Mouse (Mus musculus) C2C12 (cell line): ENCODE measurements around the gene Wdr24. TPM values are rescaled to one million over a fixed set of nuclear protein-coding genes. Genes with fewer than 3 reads are reported as not detected.
A peak's percentile ranks its signal among the peaks of the same experiment; 100 is the strongest.

Experiments used
- H3K27me3 ChIP-seq: one replicate; pipeline ENCODE4 v1.6.1; 2011; ENCODE audit not compliant: control insufficient read depth, insufficient read depth, insufficient read length
- H3K36me3 ChIP-seq: one replicate; pipeline ENCODE4 v1.6.1; 2011; ENCODE audit not compliant: control insufficient read depth, insufficient read depth
- H3K4me3 ChIP-seq: one replicate; pipeline ENCODE4 v1.5.1; 2011; ENCODE audit warnings: mild to moderate bottlenecking, control low read depth; ENCODE audit not compliant: poor library complexity, insufficient read depth, severe bottlenecking
- H3K79me2 ChIP-seq: one replicate; pipeline ENCODE4 v1.6.1; 2011; ENCODE audit not compliant: control insufficient read depth, insufficient read depth
- H3K79me3 ChIP-seq: one replicate; pipeline ENCODE4 v1.6.1; 2011; ENCODE audit warnings: low read depth, control low read depth
- H3ac ChIP-seq: one replicate; pipeline ENCODE3; 2011; ENCODE audit warnings: low read depth; ENCODE audit not compliant: control insufficient read depth, insufficient read length
- CEBPB ChIP-seq: IDR thresholded peaks from one replicate; pipeline ENCODE4 v1.6.1; 2011; ENCODE audit warnings: low read depth, mild to moderate bottlenecking, control low read depth, moderate library complexity
- CTCF ChIP-seq: IDR thresholded peaks from one replicate; pipeline ENCODE4 v1.5.1; 2011; ENCODE audit not compliant: control insufficient read depth, insufficient read depth, insufficient read length
- FOSL1 ChIP-seq: IDR thresholded peaks from one replicate; pipeline ENCODE4 v1.8.0; 2011; ENCODE audit warnings: mild to moderate bottlenecking, low read length; ENCODE audit not compliant: poor library complexity, insufficient read depth, severe bottlenecking
- MAX ChIP-seq: IDR thresholded peaks from one replicate; pipeline ENCODE4 v1.6.1; 2011; ENCODE audit warnings: mild to moderate bottlenecking, control low read depth
- MYOD1 ChIP-seq: IDR thresholded peaks from one replicate; pipeline ENCODE4 v1.6.1; 2011; ENCODE audit warnings: low read depth; ENCODE audit not compliant: control insufficient read depth, insufficient read length
- MYOG ChIP-seq: IDR thresholded peaks from one replicate; pipeline ENCODE4 v1.6.1; 2011; ENCODE audit not compliant: control insufficient read depth, insufficient read length; ENCODE audit errors: extremely low read depth
- USF1 ChIP-seq: IDR thresholded peaks from one replicate; pipeline ENCODE4 v1.6.1; 2011; ENCODE audit warnings: low read depth, mild to moderate bottlenecking, control low read depth, moderate library complexity
- polyA plus RNA-seq: library from polyadenylated mRNA; unstranded; fragments of >200 nt; fragmentation: generic; extraction: Trizol; gene quantifications from one replicate; pipeline ENCODE4 v1.2.1, GENCODE M21; 2012; ENCODE audit warnings: missing spikeins

The Wdr24 gene
- polyA plus RNA-seq, 1 experiment = 14.3 TPM

DNA sequence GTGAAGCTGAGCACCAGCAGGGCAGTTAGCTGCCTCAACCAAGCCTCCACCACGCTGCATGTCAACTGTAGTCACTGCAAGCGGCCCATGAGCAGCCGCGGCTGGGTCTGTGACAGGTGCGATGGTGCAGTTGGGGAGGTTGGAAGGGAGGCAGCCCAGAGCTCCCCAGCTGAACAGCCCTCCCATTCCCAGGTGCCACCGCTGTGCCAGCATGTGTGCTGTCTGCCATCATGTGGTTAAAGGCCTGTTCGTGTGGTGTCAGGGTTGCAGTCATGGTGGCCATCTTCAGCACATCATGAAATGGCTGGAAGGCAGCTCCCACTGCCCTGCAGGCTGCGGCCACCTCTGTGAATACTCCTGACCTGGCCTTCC lies 4.8 kb downstream of the Wdr24 start:
- Histone ChIP-seq H3K79me2 (peaks cover 42% of the 10 kb centered on the region), H3K36me3 (peaks cover 24% of the 10 kb centered on the region), H3K4me3 (no peak overlapping the region), H3ac (no peak overlapping the region), H3K27me3 (no peaks in the 10 kb centered on the region), H3K79me3 (peaks cover 19% of the 10 kb centered on the region)
- TF ChIP-seq USF1 (no peak), MYOD1 (no peak), CTCF (no peak), MYOG (no peak), MAX (no peak), FOSL1 (no peak), CEBPB (no peak)

DNA sequence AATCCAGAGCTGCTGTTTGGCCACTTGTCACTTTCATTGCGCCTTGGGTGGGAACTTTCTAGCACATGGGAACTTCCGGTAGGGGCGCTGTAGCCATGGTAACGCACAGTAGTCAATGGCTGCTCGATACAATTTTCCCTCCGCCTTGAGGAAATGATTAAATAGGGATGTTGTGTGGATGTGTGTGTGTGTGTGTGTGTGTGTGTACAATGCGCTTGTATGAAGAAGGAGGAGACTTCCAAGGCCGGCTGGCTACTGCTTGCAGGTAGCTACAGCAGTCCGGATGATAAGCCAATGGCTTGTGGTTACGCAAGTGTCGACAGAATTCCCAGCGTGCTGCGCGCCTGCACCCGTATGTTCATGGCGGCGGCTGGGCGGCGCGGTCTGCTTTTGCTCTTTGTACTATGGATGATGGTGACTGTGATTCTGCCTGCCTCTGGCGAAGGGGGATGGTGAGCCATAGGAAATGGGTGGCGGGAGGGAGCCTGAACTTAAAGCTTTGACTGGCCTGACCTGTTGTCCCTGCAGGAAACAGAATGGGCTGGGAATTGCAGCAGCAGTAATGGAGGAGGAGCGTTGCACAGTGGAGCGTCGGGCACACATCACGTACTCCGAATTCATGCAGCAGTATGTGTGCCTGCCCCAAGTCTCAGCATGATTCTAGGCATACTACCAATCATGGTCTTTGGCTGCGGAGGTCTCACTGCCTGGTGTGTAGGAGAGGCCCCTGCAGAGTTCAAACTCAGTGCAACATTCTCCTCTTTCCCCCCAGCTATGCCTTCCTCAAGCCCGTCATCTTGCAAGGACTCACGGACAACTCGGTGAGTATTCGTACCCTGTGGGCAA lies 5.5 kb downstream of the Wdr24 start, which contains the start of gene Jmjd8:
TSS of gene Jmjd8 (plus strand) at position 156 of the 846 bp plus-strand sequence.
- peaks cover 23% of the 10 kb centered on the region for H3K79me3 ChIP-seq
- TF ChIP-seq CTCF (no peak), CEBPB (peak; percentile 67)

DNA sequence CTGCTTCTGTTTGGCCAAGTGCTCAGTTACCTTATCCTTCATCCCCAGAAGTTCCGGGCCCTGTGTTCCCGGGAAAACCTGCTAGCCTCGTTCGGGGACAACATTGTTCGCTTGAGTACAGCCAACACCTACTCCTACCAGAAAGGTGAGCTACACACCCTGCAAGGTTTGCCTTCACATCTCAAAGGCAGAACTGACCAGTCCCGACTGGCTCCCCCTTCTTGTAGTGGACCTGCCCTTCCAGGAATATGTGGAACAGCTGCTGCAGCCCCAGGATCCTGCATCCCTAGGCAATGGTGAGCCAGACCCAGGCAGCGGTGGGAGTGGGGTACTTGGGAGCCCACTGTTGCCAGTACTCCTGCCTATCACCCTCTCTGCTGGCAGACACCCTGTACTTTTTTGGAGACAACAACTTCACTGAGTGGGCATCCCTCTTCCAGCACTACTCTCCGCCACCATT lies 6.2 kb downstream of the Wdr24 start:
- TF ChIP-seq MYOD1 (no peak), FOSL1 (no peak), USF1 (no peak), MYOG (no peak), MAX (no peak)
- Histone ChIP-seq H3K79me2 (peaks cover 46% of the 10 kb centered on the region), H3K36me3 (peaks cover 24% of the 10 kb centered on the region), H3ac (peak overlapping the region; percentile 46), H3K79me3 (peaks cover 27% of the 10 kb centered on the region), H3K4me3 (no peak overlapping the region), H3K27me3 (no peaks in the 10 kb centered on the region)

More for the DNA sequence above, 5.5 kb downstream of the Wdr24 start, which contains the start of gene Jmjd8:
- Histone ChIP-seq H3K36me3 (peaks cover 24% of the 10 kb centered on the region), H3K27me3 (no peaks in the 10 kb centered on the region), H3ac (peak within 1 kb of the TSS; percentile 46), H3K4me3 (peak within 1 kb of the TSS; percentile 23), H3K79me2 (peaks cover 46% of the 10 kb centered on the region)

DNA sequence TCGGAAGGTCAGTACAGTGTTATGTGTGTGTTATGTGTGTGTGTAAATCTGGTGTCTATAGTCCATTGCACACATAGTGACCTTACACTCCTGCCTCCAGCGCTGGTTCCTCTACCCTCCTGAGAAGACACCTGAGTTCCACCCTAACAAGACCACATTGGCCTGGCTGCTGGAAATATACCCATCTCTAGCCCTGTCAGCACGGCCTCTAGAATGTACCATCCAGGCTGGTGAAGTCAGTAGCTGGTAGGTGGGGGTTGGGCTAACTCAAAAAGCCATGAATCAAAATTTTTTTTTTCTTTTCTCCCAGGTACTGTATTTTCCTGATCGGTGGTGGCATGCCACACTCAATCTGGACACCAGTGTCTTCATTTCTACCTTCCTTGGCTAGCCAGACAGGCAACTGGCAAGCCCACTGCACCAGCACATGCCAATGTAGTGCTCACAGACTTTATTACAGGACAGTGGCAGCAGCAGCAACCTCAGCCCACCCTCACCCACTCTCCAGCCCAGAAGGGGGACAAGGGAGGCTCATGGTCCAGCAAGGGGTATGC lies 6.8 kb downstream of the Wdr24 start:
- H3K79me2 ChIP-seq = peaks cover 48% of the 10 kb centered on the region

DNA sequence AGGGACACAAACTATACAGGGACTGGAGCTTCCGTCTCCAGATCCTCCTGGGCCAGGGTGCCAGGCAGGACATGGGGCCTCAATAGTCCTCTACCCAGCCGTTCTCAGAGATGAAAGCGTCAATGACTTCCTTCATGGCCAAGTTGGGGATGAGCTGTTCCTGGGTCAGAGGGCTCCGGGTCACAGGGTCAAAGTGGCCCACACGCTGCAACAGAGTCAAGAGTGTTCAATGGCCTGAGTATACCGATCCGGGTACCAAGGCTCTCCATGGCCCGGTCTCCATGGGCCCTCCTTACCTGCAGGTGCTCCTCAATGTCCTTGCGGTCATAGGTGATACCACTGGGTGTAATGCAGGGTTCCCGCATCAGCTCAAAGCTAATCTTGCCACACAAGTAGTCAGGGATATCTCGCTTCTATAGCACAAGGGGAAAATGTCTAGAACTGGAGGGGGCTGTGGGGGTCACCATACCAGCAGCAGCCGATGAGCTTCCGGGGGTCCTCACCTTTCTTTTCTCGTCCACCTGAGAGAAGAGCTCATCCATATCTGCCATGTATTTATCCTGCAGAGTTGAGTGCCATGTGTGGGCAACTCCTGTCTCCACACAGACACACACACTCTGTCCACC lies 7.5 kb downstream of the Wdr24 start:
- Histone ChIP-seq H3K4me3 (no peak overlapping the region), H3K36me3 (peaks cover 27% of the 10 kb centered on the region)

More for the DNA sequence above, 6.8 kb downstream of the Wdr24 start:
- Histone ChIP-seq H3K79me3 (peaks cover 27% of the 10 kb centered on the region), H3ac (no peak overlapping the region), H3K4me3 (no peak overlapping the region), H3K27me3 (no peaks in the 10 kb centered on the region), H3K36me3 (peaks cover 27% of the 10 kb centered on the region)
- no peak for TF ChIP-seq FOSL1
- no peak for TF ChIP-seq CEBPB
- no peak for TF ChIP-seq USF1
- no peak for TF ChIP-seq MAX
- TF ChIP-seq MYOG = no peak
- TF ChIP-seq CTCF = no peak
- no peak for TF ChIP-seq MYOD1

More for the DNA sequence above, 7.5 kb downstream of the Wdr24 start:
- Histone ChIP-seq H3K79me2 (peaks cover 51% of the 10 kb centered on the region), H3K27me3 (no peaks in the 10 kb centered on the region), H3ac (no peak overlapping the region), H3K79me3 (peaks cover 27% of the 10 kb centered on the region)
- TF ChIP-seq MYOG (no peak), MYOD1 (no peak), MAX (no peak), CTCF (no peak), USF1 (no peak), FOSL1 (no peak), CEBPB (no peak)
